Comparison of ENCODE assay signal across 29 mouse cellular contexts in genomic region chr3:87552327-87552726, GRCm38 (mm10).
"Had no signal": no experiment of that assay in that cellular context is flagged by ENCODE, and none has a peak within 500 bp of the region (broad histone marks: within the 10 kb centered on the region; RNA-seq: fewer than 3 reads in every experiment).

No protein-coding gene starts in this region.

- ATAC-seq: forebrain, embryonic 13.5 days; forebrain, embryonic 14.5 days; forebrain, embryonic 15.5 days; forebrain, embryonic 16.5 days; forebrain, postnatal 0 days had no signal

- H3K4me1 ChIP-seq: embryonic facial prominence, embryonic 15.5 days; forebrain, embryonic 15.5 days had no signal

- H3K27ac ChIP-seq: embryonic facial prominence, embryonic 10.5 days; embryonic facial prominence, embryonic 12.5 days; embryonic facial prominence, embryonic 13.5 days; embryonic facial prominence, embryonic 15.5 days; forebrain, embryonic 10.5 days; forebrain, embryonic 12.5 days; forebrain, embryonic 13.5 days; forebrain, embryonic 15.5 days; gastrocnemius, adult 2 months; heart, adult 2 months had no signal

- H3K4me2 ChIP-seq: embryonic facial prominence, embryonic 12.5 days; embryonic facial prominence, embryonic 13.5 days; embryonic facial prominence, embryonic 15.5 days; forebrain, embryonic 12.5 days; forebrain, embryonic 13.5 days; forebrain, embryonic 15.5 days had no signal

- H3K27me3 ChIP-seq: forebrain, embryonic 15.5 days had no signal

- H3K36me3 ChIP-seq: embryonic facial prominence, embryonic 10.5 days; embryonic facial prominence, embryonic 12.5 days; embryonic facial prominence, embryonic 13.5 days; embryonic facial prominence, embryonic 15.5 days; forebrain, embryonic 10.5 days; forebrain, embryonic 12.5 days; forebrain, embryonic 15.5 days had no signal

- DNase-seq: cerebellum, adult 2 months; cerebellum, adult 8-10 months; cerebellum, adult 9-10 months; cerebellum, adult 9-11 months; cerebellum, postnatal 10 days; cerebellum, postnatal 14 days; cerebellum, postnatal 25 days; cerebellum, postnatal 36 days; embryo, embryonic 11 days; forebrain, postnatal 0 days; gastrocnemius, adult 2 months; gastrocnemius, postnatal 10 days; gastrocnemius, postnatal 14 days; gastrocnemius, postnatal 25 days; gastrocnemius, postnatal 36 days; heart, adult 11 months; heart, adult 18-20 months; heart, adult 2 months had no signal

- H3K4me3 ChIP-seq: embryonic facial prominence, embryonic 10.5 days; embryonic facial prominence, embryonic 12.5 days; embryonic facial prominence, embryonic 13.5 days; embryonic facial prominence, embryonic 15.5 days; erythroblast, embryonic 14.5 days; forebrain, embryonic 10.5 days; forebrain, embryonic 12.5 days; forebrain, embryonic 13.5 days; forebrain, embryonic 15.5 days; gastrocnemius, adult 2 months; heart, adult 2 months had no signal

- H3K9me3 ChIP-seq: embryonic facial prominence, embryonic 10.5 days; embryonic facial prominence, embryonic 12.5 days; embryonic facial prominence, embryonic 13.5 days; embryonic facial prominence, embryonic 15.5 days; forebrain, embryonic 10.5 days; forebrain, embryonic 12.5 days; forebrain, embryonic 13.5 days; forebrain, embryonic 15.5 days had no signal

- H3K9ac ChIP-seq: embryonic facial prominence, embryonic 13.5 days; embryonic facial prominence, embryonic 15.5 days; forebrain, embryonic 12.5 days; forebrain, embryonic 13.5 days; forebrain, embryonic 15.5 days; forebrain, postnatal 0 days had no signal
